Mouse (Mus musculus): ENCODE data around the gene Gm45618.
"Not testable (repeated sequence)": the region's sequence is repeated elsewhere in the genome, so short reads cannot be mapped to it uniquely, and the experiment has no call there.

GRCm38 (mm10) chr7:142135934-142136333 lies 15.4 kb upstream of the Gm45618 start, which contains the start of gene Gm39115:
- TF ChIP-seq POLR2A (IDR thresholded peaks at IDR 0.05; ENCODE audit: low read depth, low read length); CTCF (conservative IDR thresholded peaks at IDR 0.05; ENCODE audit: insufficient read depth, insufficient read length, low read depth, low read length): not testable (repeated sequence)
